Mouse (Mus musculus): ENCODE data around the gene Vmn1r3.
"Not testable (repeated sequence)": the region's sequence is repeated elsewhere in the genome, so short reads cannot be mapped to it uniquely, and the experiment has no call there.

DNA sequence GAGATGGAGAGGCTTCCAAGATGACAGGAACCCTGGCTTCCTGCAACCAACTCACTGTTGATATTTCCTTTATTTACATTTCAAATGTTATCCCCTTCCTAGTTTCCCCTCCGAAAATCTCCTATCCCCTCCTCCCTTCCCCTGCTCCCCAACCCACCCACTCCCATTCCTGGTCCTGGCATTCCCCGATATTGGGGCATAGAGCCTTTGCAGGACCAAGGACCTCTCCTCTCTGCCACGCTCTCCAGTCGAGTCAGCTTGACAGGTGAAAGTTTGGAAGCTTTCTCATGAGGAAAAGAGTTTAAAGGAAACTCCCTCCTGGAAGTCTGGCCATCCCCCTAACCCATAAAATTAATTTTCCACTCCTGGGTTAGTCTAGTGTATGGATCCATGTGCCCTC lies 28.2 kb upstream of the Vmn1r3 start:
- not testable (repeated sequence) for TF ChIP-seq CTCF (IDR thresholded peaks at IDR 0.05; ENCODE audit: borderline replicate concordance, insufficient read depth, low read length); POLR2A (IDR thresholded peaks at IDR 0.05; ENCODE audit: low read depth, low read length)

Data from embryonic fibroblast, embryonic 13.5 days (primary cell).